Mouse (Mus musculus) intestine, postnatal 0 days (tissue): Measurements from ENCODE around the gene Adgre5. TPM values are rescaled to one million over a fixed set of nuclear protein-coding genes. Genes with fewer than 3 reads are reported as not detected.

Experiments
- ATAC-seq: fragments of 200-750 bp; cut with Nextera tagmentation; 2 replicates; pipeline ENCODE4 v1.8.0; 2017; ENCODE audit warnings: mild to moderate bottlenecking, moderate TSS enrichment, moderate library complexity
- H3K27ac ChIP-seq: fragments of 300-500 bp; sonication (generic); 2 replicates; pipeline ENCODE4 v1.5.1; 2014; ENCODE audit warnings: mild to moderate bottlenecking, low read depth, low read length, moderate library complexity
- H3K27me3 ChIP-seq: fragments of 300-500 bp; sonication (generic); replicated peaks from 2 replicates; pipeline ENCODE4 v1.6.1; 2014; ENCODE audit warnings: low read length, mixed read lengths; ENCODE audit not compliant: control insufficient read depth, insufficient read depth
- H3K36me3 ChIP-seq: fragments of 300-500 bp; sonication (generic); 2 replicates; pipeline ENCODE4 v1.6.1; 2014; ENCODE audit warnings: mild to moderate bottlenecking, moderate library complexity; ENCODE audit not compliant: control insufficient read depth, insufficient read depth
- H3K4me1 ChIP-seq: fragments of 300-500 bp; sonication (generic); replicated peaks from 2 replicates; pipeline ENCODE4 v1.6.1; 2014; ENCODE audit warnings: antibody characterized with exemption, low read length, mixed read lengths; ENCODE audit not compliant: control insufficient read depth, insufficient read depth
- H3K4me2 ChIP-seq: fragments of 300-500 bp; sonication (generic); replicated peaks from 2 replicates; pipeline ENCODE4 v1.6.1; 2014; ENCODE audit warnings: low read depth, mild to moderate bottlenecking, moderate library complexity
- H3K4me3 ChIP-seq: fragments of 300-500 bp; sonication (generic); 2 replicates; pipeline ENCODE4 v1.5.1; 2014; ENCODE audit warnings: low read depth, low read length
- H3K9ac ChIP-seq: fragments of 300-500 bp; sonication (generic); 2 replicates; pipeline ENCODE4 v1.6.1; 2014; ENCODE audit warnings: mild to moderate bottlenecking, low read depth, low read length
- H3K9me3 ChIP-seq: fragments of 300-500 bp; sonication (generic); 2 replicates; pipeline ENCODE4 v1.6.1; 2016; ENCODE audit warnings: mixed run types; ENCODE audit not compliant: control insufficient read depth
- CTCF ChIP-seq: sonication (generic); IDR thresholded peaks from 2 replicates; pipeline ENCODE4 v1.5.1; 2016; ENCODE audit warnings: low read depth, mild to moderate bottlenecking, control low read depth, antibody characterized with exemption, moderate library complexity
- WGBS: fragments of 180-500 bp; shearing (Covaris S2); extraction: QIAGEN DNeasy Blood & Tissue Kit; methylation state at CpG from one replicate; pipeline ENCODE4 v1.1.7; 2014; 5-methylcytosine and 5-hydroxymethylcytosine counted together
- polyA plus RNA-seq: library from polyadenylated mRNA; unstranded; fragments of >200 nt; fragmentation: Nextera tagmentation; extraction: Ambion mirVana; gene quantifications from 2 replicates; pipeline ENCODE4 v1.2.1, GENCODE M21; 2015

Gene Adgre5
- polyA plus RNA-seq, 1 experiment from 2014 or later: 17.2 TPM

GRCm38 (mm10) chr8:83693609-83694236 is 47.4 kb downstream of the Adgre5 start:
- peaks cover 41% of the 10 kb centered on the region for H3K36me3 ChIP-seq
- H3K9me3 ChIP-seq: no peaks in the 10 kb centered on the region
- no peak for TF ChIP-seq CTCF
- H3K4me3 ChIP-seq: no peak overlapping the region
- 67% methylated on average over 10 of the region's 10 CpGs for WGBS
- H3K4me2 ChIP-seq: no peak overlapping the region
- no peaks in the 10 kb centered on the region for H3K4me1 ChIP-seq
- H3K27me3 ChIP-seq: no peaks in the 10 kb centered on the region
- no peak overlapping the region; the same call in 1 of the 2 replicates for H3K27ac ChIP-seq
- no peak overlapping the region for H3K9ac ChIP-seq
- no peak for ATAC-seq

GRCm38 (mm10) chr8:83689264-83689663 is 51.9 kb downstream of the Adgre5 start:
- Histone ChIP-seq H3K4me1 (no peaks in the 10 kb centered on the region), H3K4me3 (no peak overlapping the region), H3K27ac (no peak overlapping the region), H3K27me3 (no peaks in the 10 kb centered on the region), H3K9ac (no peak overlapping the region), H3K36me3 (peaks cover 67% of the 10 kb centered on the region), H3K4me2 (no peak overlapping the region), H3K9me3 (no peaks in the 10 kb centered on the region)
- ATAC-seq: no peak
- no peak for TF ChIP-seq CTCF
- 92% methylated on average over 6 of the region's 6 CpGs for WGBS

GRCm38 (mm10) chr8:83684517-83684916 is 56.6 kb downstream of the Adgre5 start:
- no peaks in the 10 kb centered on the region for H3K27me3 ChIP-seq
- no peak overlapping the region for H3K4me2 ChIP-seq
- H3K4me1 ChIP-seq: no peaks in the 10 kb centered on the region
- no peaks in the 10 kb centered on the region for H3K9me3 ChIP-seq
- ATAC-seq: no peak
- TF ChIP-seq CTCF: no peak
- 94% methylated on average over 9 of the region's 9 CpGs for WGBS
- no peak overlapping the region for H3K4me3 ChIP-seq
- no peak overlapping the region for H3K9ac ChIP-seq
- H3K27ac ChIP-seq: no peak overlapping the region
- H3K36me3 ChIP-seq: peaks cover 76% of the 10 kb centered on the region

DNA sequence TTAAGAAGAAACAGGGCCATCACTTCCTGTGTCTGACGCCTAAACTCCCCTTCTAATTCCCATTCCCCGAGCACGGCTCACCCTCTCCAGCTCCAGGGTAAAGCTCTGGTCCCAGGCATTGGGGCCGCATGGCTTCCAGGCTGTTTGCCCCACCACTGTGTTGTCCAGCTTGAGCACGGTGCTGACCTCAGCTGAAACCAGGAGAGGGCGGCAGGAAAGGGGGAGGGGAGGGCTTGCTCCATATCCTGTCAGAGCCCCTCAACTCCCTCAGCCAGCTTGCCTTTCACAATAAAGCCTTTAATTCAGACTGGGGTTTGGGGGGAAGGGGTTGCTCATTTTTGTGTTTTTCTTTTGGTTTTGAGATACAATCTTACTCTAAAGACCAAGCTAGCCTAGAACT is 60.0 kb downstream of the Adgre5 start:
- Histone ChIP-seq H3K4me1 (no peaks in the 10 kb centered on the region), H3K9me3 (no peaks in the 10 kb centered on the region), H3K27ac (no peak overlapping the region), H3K9ac (no peak overlapping the region), H3K27me3 (no peaks in the 10 kb centered on the region), H3K4me2 (no peak overlapping the region), H3K36me3 (peaks cover 93% of the 10 kb centered on the region), H3K4me3 (no peak overlapping the region)
- 44% methylated on average over 6 of the region's 6 CpGs for WGBS
- no peak for ATAC-seq
- no peak for TF ChIP-seq CTCF

- Histone ChIP-seq H3K27ac (no peak overlapping the region), H3K4me1 (no peaks in the 10 kb centered on the region), H3K4me3 (no peak overlapping the region), H3K36me3 (peaks cover 93% of the 10 kb centered on the region), H3K4me2 (no peak overlapping the region), H3K27me3 (no peaks in the 10 kb centered on the region), H3K9ac (no peak overlapping the region), H3K9me3 (no peaks in the 10 kb centered on the region)
- WGBS: 69% methylated on average over 5 of the region's 5 CpGs
- no peak; the same call in 1 of the 2 replicates for ATAC-seq
- no peak for TF ChIP-seq CTCF
Observed at GRCm38 (mm10) chr8:83680603-83681002, 60.5 kb downstream of the Adgre5 start.

DNA sequence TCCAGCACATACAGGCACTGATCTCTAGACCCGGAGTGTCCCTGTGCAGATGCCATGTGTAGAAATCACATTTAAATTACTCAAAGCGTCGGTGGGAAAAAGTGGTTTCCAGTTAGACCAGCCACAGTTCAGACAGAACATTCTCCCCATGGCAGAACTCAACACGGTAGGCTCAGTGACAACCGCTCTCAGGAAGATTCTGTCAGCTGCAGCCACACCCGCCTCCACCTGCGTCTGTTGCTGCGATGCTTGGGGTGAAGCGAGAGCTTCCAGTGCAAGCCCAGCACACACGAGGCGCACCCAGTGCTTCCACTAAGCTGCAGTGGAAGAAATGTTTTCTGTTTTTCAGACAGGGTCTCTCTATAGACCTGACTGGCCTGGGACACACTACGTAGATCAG is 61.3 kb downstream of the Adgre5 start:
- 89% methylated on average over 12 of the region's 12 CpGs for WGBS
- Histone ChIP-seq H3K4me3 (no peak overlapping the region), H3K9ac (no peak overlapping the region), H3K27ac (no peak overlapping the region), H3K4me1 (no peaks in the 10 kb centered on the region), H3K36me3 (peaks cover 92% of the 10 kb centered on the region), H3K9me3 (no peaks in the 10 kb centered on the region), H3K27me3 (no peaks in the 10 kb centered on the region), H3K4me2 (no peak overlapping the region)
- ATAC-seq: no peak
- TF ChIP-seq CTCF: no peak
